Comparison of ENCODE assay signal across 15 mouse cellular contexts in the genomic region with DNA sequence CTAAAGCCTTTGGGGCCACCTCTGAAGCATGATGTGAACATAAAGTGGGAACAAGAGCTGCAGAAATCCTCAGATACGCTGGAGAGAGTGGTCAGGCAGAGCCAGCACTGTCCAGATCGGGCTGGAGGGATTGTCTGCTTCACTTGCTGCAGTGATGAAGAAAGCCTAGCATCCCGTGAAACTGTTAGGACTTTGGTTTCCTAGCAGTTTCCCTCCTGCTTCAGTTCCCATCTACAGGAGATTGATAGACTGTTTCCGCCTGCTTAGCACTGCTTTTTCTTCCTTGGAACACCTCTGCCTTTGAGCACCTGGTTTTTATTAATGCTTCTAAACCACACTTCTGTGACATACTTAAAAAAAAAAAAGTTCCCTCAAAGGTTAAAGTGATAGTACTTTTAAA.
DNase-seq lines count a peak whose midpoint lies in the region; ATAC-seq lines count a peak whose summit lies in the region.
"Had no signal": no experiment of that assay in that cellular context is flagged by ENCODE, and none has a peak within 500 bp of the region (broad histone marks: within the 10 kb centered on the region; RNA-seq: fewer than 3 reads in every experiment).

No protein-coding gene starts in this region.

- ATAC-seq in hindbrain, embryonic 13.5 days (ENCODE audit: low FRiP score) = no peak
- no peak for ATAC-seq in hindbrain, embryonic 14.5 days (ENCODE audit: low FRiP score)
- ATAC-seq: intestine, embryonic 16.5 days; midbrain, embryonic 15.5 days had no signal

- DNase-seq in hindbrain, embryonic 14.5 days (ENCODE audit: low spot score) = no peak
- DNase-seq in retina, embryonic 14.5 days (ENCODE audit: low spot score) = peak; percentile 13
- no peak for DNase-seq in retina, postnatal 1 day
- DNase-seq in limb, embryonic 10.5 days (ENCODE audit: low spot score) = peak; percentile 63
- no peak for DNase-seq in right cerebral cortex, postnatal 36 days (ENCODE audit: low spot score in 2 of 2)
- no peak for DNase-seq in left cerebral cortex, adult 11 months (ENCODE audit: low spot score)
- DNase-seq: adrenal gland, postnatal 36 days; cerebellum, postnatal 14 days; heart, adult 18-20 months; lung, adult 2 months; thymus, adult 18-20 months had no signal

- H3K9ac ChIP-seq in hindbrain, embryonic 13.5 days = no peak overlapping the region
- no peak overlapping the region for H3K9ac ChIP-seq in hindbrain, embryonic 14.5 days
- H3K9ac ChIP-seq: midbrain, embryonic 15.5 days; neural tube, embryonic 12.5 days had no signal

- H3K27me3 ChIP-seq in hindbrain, embryonic 13.5 days = no peaks in the 10 kb centered on the region
- H3K27me3 ChIP-seq in hindbrain, embryonic 14.5 days (ENCODE audit: control insufficient read depth, insufficient read depth, low read length) = no peaks in the 10 kb centered on the region
- H3K27me3 ChIP-seq in limb, embryonic 10.5 days (ENCODE audit: low read depth, poor library complexity, severe bottlenecking) = no peaks in the 10 kb centered on the region
- H3K27me3 ChIP-seq: midbrain, embryonic 15.5 days; neural tube, embryonic 12.5 days had no signal

- no peaks in the 10 kb centered on the region for H3K36me3 ChIP-seq in hindbrain, embryonic 13.5 days
- no peaks in the 10 kb centered on the region for H3K36me3 ChIP-seq in hindbrain, embryonic 14.5 days (replicated peaks; ENCODE audit: control insufficient read depth, insufficient read depth)
- H3K36me3 ChIP-seq in limb, embryonic 10.5 days = no peaks in the 10 kb centered on the region
- H3K36me3 ChIP-seq: midbrain, embryonic 15.5 days; neural tube, embryonic 12.5 days had no signal

- H3K4me3 ChIP-seq in hindbrain, embryonic 13.5 days = no peak overlapping the region
- no peak overlapping the region for H3K4me3 ChIP-seq in hindbrain, embryonic 14.5 days (replicated peaks; ENCODE audit: low read length)
- H3K4me3 ChIP-seq in limb, embryonic 10.5 days = peak overlapping the region; percentile 34
- H3K4me3 ChIP-seq: midbrain, embryonic 15.5 days; neural tube, embryonic 12.5 days had no signal

- H3K4me1 ChIP-seq in hindbrain, embryonic 13.5 days (replicated peaks) = peaks cover 12% of the 10 kb centered on the region
- H3K4me1 ChIP-seq in hindbrain, embryonic 14.5 days (replicated peaks; ENCODE audit: control insufficient read depth, insufficient read depth, low read length) = 0 out of 2 replicates have a peak, but pooled peaks cover 5% of the 10 kb centered on the region
- H3K4me1 ChIP-seq in limb, embryonic 10.5 days = peaks cover 51% of the 10 kb centered on the region

- peak overlapping the region; percentile 44 for H3K27ac ChIP-seq in hindbrain, embryonic 13.5 days
- H3K27ac ChIP-seq in hindbrain, embryonic 14.5 days = no peak overlapping the region
- peak overlapping the region; percentile 87 for H3K27ac ChIP-seq in limb, embryonic 10.5 days
- H3K27ac ChIP-seq: midbrain, embryonic 15.5 days; neural tube, embryonic 12.5 days had no signal

- H3K9me3 ChIP-seq in hindbrain, embryonic 13.5 days = no peaks in the 10 kb centered on the region
- H3K9me3 ChIP-seq in hindbrain, embryonic 14.5 days (ENCODE audit: control insufficient read depth, low read length) = no peaks in the 10 kb centered on the region
- no peaks in the 10 kb centered on the region for H3K9me3 ChIP-seq in limb, embryonic 10.5 days (replicated peaks)
- H3K9me3 ChIP-seq: midbrain, embryonic 15.5 days; neural tube, embryonic 12.5 days had no signal

- WGBS in hindbrain, embryonic 13.5 days = 48% methylated on average over 4 of the region's 4 CpGs
- WGBS in hindbrain, embryonic 14.5 days = 45% methylated on average over 4 of the region's 4 CpGs
- 13% methylated on average over 4 of the region's 4 CpGs for WGBS in limb, embryonic 10.5 days

- H3K4me2 ChIP-seq in hindbrain, embryonic 13.5 days = no peak overlapping the region
- no peak overlapping the region for H3K4me2 ChIP-seq in hindbrain, embryonic 14.5 days (replicated peaks)
- H3K4me2 ChIP-seq: midbrain, embryonic 15.5 days; neural tube, embryonic 12.5 days had no signal

Comparison
In these comparisons a context has a peak if more than half of its experiments do, and no peak if none do; other contexts are left out.
1. DNase-seq: peak in retina, embryonic 14.5 days (single experiment) and limb, embryonic 10.5 days (single experiment); none in hindbrain, embryonic 14.5 days (single experiment), retina, postnatal 1 day (single experiment), right cerebral cortex, postnatal 36 days (0 of 2) and left cerebral cortex, adult 11 months (single experiment).